Mouse (Mus musculus): ENCODE data around the gene Nutm1.

- TF ChIP-seq MAFK (IDR thresholded peaks at IDR 0.05; ENCODE audit: insufficient read depth, low read depth, low read length): no peak
- TF ChIP-seq CHD2 (IDR thresholded peaks at IDR 0.05; ENCODE audit: low read depth, low read length): no peak
- TF ChIP-seq ZNF384 (IDR thresholded peaks at IDR 0.05; ENCODE audit: low read depth, low read length): no peak
- no peak for TF ChIP-seq ZC3H11A (IDR thresholded peaks at IDR 0.05; ENCODE audit: borderline replicate concordance, low read depth, low read length)
Observed at GRCm38 (mm10) chr2:112264364-112264763, 5.3 kb upstream of the Nutm1 start.
